Mouse (Mus musculus) central nervous system, embryonic 11.5 days (tissue): ENCODE measurements around the gene Igdcc4. TPM values are rescaled to one million over a fixed set of nuclear protein-coding genes. Genes with fewer than 3 reads are reported as not detected.

Source experiments
- polyA plus RNA-seq: library from polyadenylated mRNA; depleted of rRNA; stranded (reverse); fragments of >200 nt; gene quantifications from 2 replicates; pipeline ENCODE4 v1.2.3, GENCODE M21; 2012; rRNA removed

Gene Igdcc4
- polyA plus RNA-seq = 20.1 and 28.0 TPM in 2 replicates

GRCm38 (mm10) chr9:65100991-65101685 is at the start of gene Igdcc4:
Gene Igdcc4 (plus strand): TSS chr9:65101486.

DNA sequence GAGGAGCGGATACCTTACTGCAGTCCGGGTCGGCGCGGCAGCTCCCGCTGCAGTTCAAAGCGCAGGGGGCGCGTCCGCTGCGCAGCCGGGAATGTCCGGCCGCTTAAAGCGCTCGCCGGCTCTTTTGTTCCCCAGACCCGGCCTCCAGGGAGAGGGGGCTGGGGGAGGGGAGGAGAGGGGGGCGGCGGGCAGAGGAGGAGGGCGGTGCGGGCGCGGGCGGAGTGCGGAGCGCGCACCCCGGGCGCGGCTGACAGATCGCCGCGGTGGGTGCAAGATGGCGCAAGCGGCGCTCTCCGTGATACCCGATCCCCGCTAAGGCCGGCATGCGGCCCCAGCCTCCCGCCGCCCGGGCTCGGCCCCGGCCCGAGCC is 39.6 kb downstream of the Igdcc4 start, which contains the start of gene Igdcc3:
Gene Igdcc3 (plus strand): TSS at position 254 of the 370 bp plus-strand sequence.

Other genes starting within 250 kb of the Igdcc4 start
- gene Slc24a1, start 149.9 kb upstream of the Igdcc4 start, polyA plus RNA-seq = 0.06 and 0.08 TPM in 2 replicates
- gene Ints14, start 140.6 kb upstream of the Igdcc4 start, polyA plus RNA-seq = 47.4 and 50.3 TPM in 2 replicates
- gene Hacd3, start 79.8 kb upstream of the Igdcc4 start, polyA plus RNA-seq = 72.6 and 83.1 TPM in 2 replicates
- gene Dpp8, start 69.1 kb upstream of the Igdcc4 start, polyA plus RNA-seq = 44.6 and 54.9 TPM in 2 replicates
- 48.4 and 84.2 TPM in 2 replicates for gene Igdcc3, start 39.7 kb downstream of the Igdcc4 start, polyA plus RNA-seq
- 3.5 and 4.8 TPM in 2 replicates for gene Parp16, start 93.9 kb downstream of the Igdcc4 start, polyA plus RNA-seq
- gene Cilp, start 163.7 kb downstream of the Igdcc4 start, polyA plus RNA-seq = 0.19 and 0.27 TPM in 2 replicates
- gene Clpx, start 192.8 kb downstream of the Igdcc4 start, polyA plus RNA-seq = 20.4 and 24.5 TPM in 2 replicates
- 16.7 and 44.2 TPM in 2 replicates for gene Pdcd7, start 244.6 kb downstream of the Igdcc4 start, polyA plus RNA-seq